Mouse (Mus musculus) liver, postnatal 0 days (tissue): ENCODE data around the gene Paf1. TPM values are rescaled to one million over a fixed set of nuclear protein-coding genes. Genes with fewer than 3 reads are reported as not detected.
"Not testable (repeated sequence)": the region's sequence is repeated elsewhere in the genome, so short reads cannot be mapped to it uniquely, and the experiment has no call there.

Experiments
- ATAC-seq: fragments of 200-750 bp; cut with Nextera tagmentation; 2 replicates; pipeline ENCODE4 v1.8.0; 2017; ENCODE audit warnings: mild to moderate bottlenecking, moderate library complexity
- DNase-seq: peaks from one replicate; pipeline ENCODE4 v3.0.0-alpha.2; 2016
- H3K27ac ChIP-seq: fragments of 300-500 bp; sonication (generic); 2 replicates; pipeline ENCODE4 v1.5.1; 2014; ENCODE audit warnings: antibody characterized with exemption, moderate library complexity, mild to moderate bottlenecking, low read depth
- H3K27me3 ChIP-seq: fragments of 300-500 bp; sonication (generic); 2 replicates; pipeline ENCODE4 v1.6.1; 2014; ENCODE audit warnings: low read length, control low read depth, mixed read lengths; ENCODE audit not compliant: insufficient read depth
- H3K36me3 ChIP-seq: fragments of 300-500 bp; sonication (generic); replicated peaks from 2 replicates; pipeline ENCODE4 v1.6.1; 2014; ENCODE audit warnings: mild to moderate bottlenecking, control low read depth, low read length, moderate library complexity, mixed read lengths; ENCODE audit not compliant: insufficient read depth
- H3K4me1 ChIP-seq: fragments of 300-500 bp; sonication (generic); 2 replicates; pipeline ENCODE4 v1.6.1; 2014; ENCODE audit warnings: antibody characterized with exemption, mild to moderate bottlenecking, control low read depth; ENCODE audit not compliant: insufficient read depth
- H3K4me2 ChIP-seq: fragments of 300-500 bp; sonication (generic); 2 replicates; pipeline ENCODE4 v1.6.1; 2014; ENCODE audit warnings: low read depth, mild to moderate bottlenecking, low read length, moderate library complexity, mixed read lengths
- H3K4me3 ChIP-seq: fragments of 300-500 bp; sonication (generic); 2 replicates; pipeline ENCODE4 v1.5.1; 2014; ENCODE audit warnings: low read depth, low read length
- H3K9ac ChIP-seq: fragments of 300-500 bp; sonication (generic); replicated peaks from 2 replicates; pipeline ENCODE4 v1.6.1; 2014; ENCODE audit warnings: mild to moderate bottlenecking, moderate library complexity
- H3K9me3 ChIP-seq: fragments of 300-500 bp; sonication (generic); 2 replicates; pipeline ENCODE4 v1.6.1; 2016; ENCODE audit warnings: mild to moderate bottlenecking, control low read depth, low read length, mixed read lengths
- CTCF ChIP-seq: sonication (generic); IDR thresholded peaks from 2 replicates; pipeline ENCODE4 v1.5.1; 2016; ENCODE audit warnings: antibody characterized with exemption, low read depth
- EP300 ChIP-seq: IDR thresholded peaks from 2 replicates; pipeline ENCODE4 v1.6.1; 2016; ENCODE audit warnings: antibody characterized with exemption, low read depth, mild to moderate bottlenecking
- WGBS: fragments of 180-500 bp; shearing (Covaris S2); extraction: QIAGEN DNeasy Blood & Tissue Kit; methylation state at CpG from one replicate; pipeline ENCODE4 v1.1.7; 2014; ENCODE audit not compliant: insufficient replicate concordance; 5-methylcytosine and 5-hydroxymethylcytosine counted together
- polyA plus RNA-seq: library from polyadenylated mRNA; unstranded; fragments of >200 nt; fragmentation: Nextera tagmentation; extraction: Ambion mirVana; gene quantifications from 2 replicates; pipeline ENCODE4 v1.2.1, GENCODE M21; 2015

The Paf1 gene
- polyA plus RNA-seq, 1 experiment from 2014 or later: 21.1 TPM

GRCm38 (mm10) chr7:28385196-28385595 is 7.6 kb upstream of the Paf1 start:
- no peaks in the 10 kb centered on the region for H3K27me3 ChIP-seq
- ATAC-seq: no peak
- H3K36me3 ChIP-seq: peaks cover 14% of the 10 kb centered on the region
- peak overlapping the region; percentile 100 for H3K27ac ChIP-seq
- TF ChIP-seq CTCF (no peak), EP300 (no peak)
- H3K4me2 ChIP-seq: 0 out of 2 replicates have a peak overlapping the region, but pooled peaks have one; percentile 36
- H3K9ac ChIP-seq: 0 out of 2 replicates have a peak overlapping the region, but pooled peaks have one; percentile 21
- 78% methylated on average over 9 of the region's 9 CpGs for WGBS
- no peaks in the 10 kb centered on the region for H3K9me3 ChIP-seq
- no peak overlapping the region for H3K4me3 ChIP-seq
- H3K4me1 ChIP-seq: peaks cover 58% of the 10 kb centered on the region
- no peak for DNase-seq

- H3K9ac ChIP-seq: 0 out of 2 replicates have a peak overlapping the region, but pooled peaks have one; percentile 50
- peak overlapping the region; percentile 36 for H3K4me2 ChIP-seq
- no peak overlapping the region for H3K4me3 ChIP-seq
- H3K27ac ChIP-seq: peak overlapping the region; percentile 100
- DNase-seq (peak; percentile 73), ATAC-seq (peak; percentile 5; the same call in 1 of the 2 replicates)
- TF ChIP-seq EP300: no peak; the same call in 1 of the 2 replicates
- TF ChIP-seq CTCF: no peak
- H3K36me3 ChIP-seq: peaks cover 21% of the 10 kb centered on the region
- H3K9me3 ChIP-seq: no peaks in the 10 kb centered on the region
- 42% methylated on average over 7 of the region's 7 CpGs for WGBS
- peaks cover 50% of the 10 kb centered on the region for H3K4me1 ChIP-seq
- H3K27me3 ChIP-seq: no peaks in the 10 kb centered on the region
Observed at GRCm38 (mm10) chr7:28386007-28386406, 6.7 kb upstream of the Paf1 start.

GRCm38 (mm10) chr7:28386462-28386861 is 6.3 kb upstream of the Paf1 start:
- peak overlapping the region; percentile 36 for H3K4me2 ChIP-seq
- 0 out of 2 replicates have a peak overlapping the region, but pooled peaks have one; percentile 50 for H3K9ac ChIP-seq
- 4% methylated on average over 4 of the region's 4 CpGs for WGBS
- peak overlapping the region; percentile 100 for H3K27ac ChIP-seq
- peaks cover 47% of the 10 kb centered on the region for H3K4me1 ChIP-seq
- ATAC-seq (peak; percentile 28), DNase-seq (peak; percentile 93)
- H3K36me3 ChIP-seq: peaks cover 21% of the 10 kb centered on the region
- no peaks in the 10 kb centered on the region for H3K9me3 ChIP-seq
- H3K4me3 ChIP-seq: no peak overlapping the region
- H3K27me3 ChIP-seq: no peaks in the 10 kb centered on the region
- TF ChIP-seq EP300 (no peak), CTCF (peak; percentile 97)

- ATAC-seq, H3K4me2 ChIP-seq, DNase-seq, H3K27ac ChIP-seq, H3K4me3 ChIP-seq, H3K9me3 ChIP-seq, H3K27me3 ChIP-seq, H3K9ac ChIP-seq: not testable (repeated sequence)
- Histone ChIP-seq H3K4me1 (peaks cover 47% of the 10 kb centered on the region), H3K36me3 (peaks cover 21% of the 10 kb centered on the region)
- WGBS: 77% methylated on average over 6 of the region's 6 CpGs
Observed at GRCm38 (mm10) chr7:28386877-28387276, 5.9 kb upstream of the Paf1 start.

GRCm38 (mm10) chr7:28387384-28387783 is 5.4 kb upstream of the Paf1 start:
- H3K9me3 ChIP-seq, H3K27me3 ChIP-seq, ATAC-seq, H3K9ac ChIP-seq, DNase-seq, H3K4me3 ChIP-seq, H3K27ac ChIP-seq, H3K4me2 ChIP-seq: not testable (repeated sequence)
- H3K36me3 ChIP-seq: peaks cover 21% of the 10 kb centered on the region
- H3K4me1 ChIP-seq: peaks cover 46% of the 10 kb centered on the region
- WGBS: 81% methylated on average over 7 of the region's 7 CpGs

- TF ChIP-seq CTCF (no peak), EP300 (no peak)
- H3K4me3 ChIP-seq: no peak overlapping the region
- 80% methylated on average over 3 of the region's 3 CpGs for WGBS
Observed at GRCm38 (mm10) chr7:28390331-28390730, 2.4 kb upstream of the Paf1 start.

More at GRCm38 (mm10) chr7:28390331-28390730, 2.4 kb upstream of the Paf1 start:
- no peak overlapping the region for H3K4me2 ChIP-seq
- H3K9ac ChIP-seq: no peak overlapping the region
- DNase-seq (no peak), ATAC-seq (no peak)
- no peaks in the 10 kb centered on the region for H3K9me3 ChIP-seq
- no peaks in the 10 kb centered on the region for H3K27me3 ChIP-seq
- H3K27ac ChIP-seq: no peak overlapping the region
- H3K36me3 ChIP-seq: peaks cover 26% of the 10 kb centered on the region
- H3K4me1 ChIP-seq: peaks cover 26% of the 10 kb centered on the region
